Mouse (Mus musculus): ENCODE measurements around the gene Actl11.
A peak's percentile ranks its signal among the peaks of the same experiment; 100 is the strongest.

Actl11 gene

GRCm38 (mm10) chr9:107923021-107923420 is 5.2 kb upstream of the Actl11 start:
- peak in 1 of 2 experiments; percentile 51 for DNase-seq

DNA sequence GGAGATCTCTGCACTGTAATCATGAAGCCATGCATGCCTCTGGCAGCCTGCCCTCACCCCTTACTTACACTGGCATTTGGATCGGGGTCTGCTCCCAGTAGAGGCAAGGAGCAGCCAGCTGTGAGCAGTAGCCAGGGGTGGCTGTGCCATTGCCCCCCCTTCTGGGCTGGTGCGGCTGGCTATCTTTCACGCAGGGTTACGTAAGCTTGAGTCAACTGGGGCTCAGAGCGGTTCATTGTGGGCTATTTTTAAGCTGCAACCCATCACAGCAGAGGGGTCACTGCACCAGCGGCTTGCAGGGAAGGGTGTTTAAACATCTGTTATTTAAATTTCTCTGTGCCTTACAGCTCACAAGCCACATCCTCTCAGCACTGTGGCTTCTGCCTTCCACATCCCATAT is 4.3 kb upstream of the Actl11 start:
- peak; percentile 26 to 28 for DNase-seq

DNA sequence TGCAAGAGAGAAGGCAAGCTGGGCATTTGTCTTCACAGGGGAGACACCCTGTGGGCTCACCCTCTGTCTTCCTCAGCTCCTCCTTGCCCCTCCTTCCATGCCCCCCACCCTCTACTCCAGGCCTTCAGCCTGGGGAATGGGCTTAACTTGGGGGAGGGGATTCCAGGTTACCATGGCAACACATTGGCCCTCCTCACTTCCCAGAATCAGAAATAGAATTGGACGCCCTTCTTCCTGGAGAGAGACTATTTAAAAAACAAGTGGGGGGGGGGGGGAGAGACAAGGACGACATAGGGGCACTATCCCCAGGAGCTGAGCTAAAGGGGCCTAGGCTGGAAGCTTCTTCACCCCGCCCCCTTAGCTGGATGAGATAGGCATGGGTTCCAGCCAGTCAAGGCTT is 3.0 kb upstream of the Actl11 start:
- no peak for DNase-seq

- no peak for DNase-seq
Observed at GRCm38 (mm10) chr9:107926920-107927420, 1.3 kb upstream of the Actl11 start.

- no peak for DNase-seq
Observed at GRCm38 (mm10) chr9:107927749-107928148, 520 bp upstream of the Actl11 start.

- no peak for DNase-seq
Observed at GRCm38 (mm10) chr9:107932221-107932620, 4.0 kb downstream of the Actl11 start.

- DNase-seq, result no peak
Observed at GRCm38 (mm10) chr9:107934146-107934545, 5.9 kb downstream of the Actl11 start.

DNA sequence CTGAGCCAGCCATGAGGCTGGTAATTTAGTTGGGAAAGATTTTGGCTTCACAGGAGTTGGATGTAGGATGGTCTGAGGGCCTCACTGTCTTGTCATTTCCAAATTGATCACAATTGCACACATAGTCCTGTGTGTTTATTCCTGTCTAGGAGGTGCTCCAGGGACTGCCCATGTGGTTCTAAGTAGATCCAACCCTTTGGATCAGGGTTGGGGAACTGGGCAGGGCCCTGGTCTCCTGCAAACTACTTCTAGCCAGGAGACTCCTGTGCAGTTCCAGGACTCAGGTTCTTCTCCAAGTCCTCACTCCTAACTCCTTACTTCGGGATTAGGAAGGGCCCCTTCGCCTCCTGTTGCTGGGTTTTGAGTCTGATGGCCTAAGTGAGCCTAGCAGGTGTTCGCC is 7.1 kb downstream of the Actl11 start, which contains the start of gene Camkv:
TSS of gene Camkv (plus strand) at position 301 of the 400 bp plus-strand sequence.
- no peak for DNase-seq

- DNase-seq, result no peak
Observed at GRCm38 (mm10) chr9:107935790-107936214, 7.5 kb downstream of the Actl11 start.

GRCm38 (mm10) chr9:107936215-107936822 is 8.1 kb downstream of the Actl11 start:
- no peak for DNase-seq

DNA sequence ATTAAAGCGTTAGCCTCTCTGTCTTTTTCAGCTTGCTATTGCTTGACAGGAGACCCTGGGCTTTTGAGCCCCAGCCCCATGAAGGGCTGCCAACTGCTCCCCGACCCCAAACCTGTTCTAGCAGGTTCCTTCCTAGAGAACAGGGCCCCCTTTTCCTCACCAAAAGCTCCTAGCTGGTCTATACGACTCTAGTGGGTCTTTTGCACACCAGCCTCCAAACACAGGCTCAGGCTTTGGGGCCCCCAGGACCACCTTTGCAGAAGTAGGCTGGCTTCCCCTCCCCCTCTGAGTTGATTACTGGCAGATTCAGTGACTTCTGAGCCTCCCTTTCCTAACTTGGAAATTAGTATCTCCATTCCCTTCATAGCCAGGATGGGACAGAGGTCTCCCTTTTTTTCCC is 8.6 kb downstream of the Actl11 start:
- no peak for DNase-seq

DNA sequence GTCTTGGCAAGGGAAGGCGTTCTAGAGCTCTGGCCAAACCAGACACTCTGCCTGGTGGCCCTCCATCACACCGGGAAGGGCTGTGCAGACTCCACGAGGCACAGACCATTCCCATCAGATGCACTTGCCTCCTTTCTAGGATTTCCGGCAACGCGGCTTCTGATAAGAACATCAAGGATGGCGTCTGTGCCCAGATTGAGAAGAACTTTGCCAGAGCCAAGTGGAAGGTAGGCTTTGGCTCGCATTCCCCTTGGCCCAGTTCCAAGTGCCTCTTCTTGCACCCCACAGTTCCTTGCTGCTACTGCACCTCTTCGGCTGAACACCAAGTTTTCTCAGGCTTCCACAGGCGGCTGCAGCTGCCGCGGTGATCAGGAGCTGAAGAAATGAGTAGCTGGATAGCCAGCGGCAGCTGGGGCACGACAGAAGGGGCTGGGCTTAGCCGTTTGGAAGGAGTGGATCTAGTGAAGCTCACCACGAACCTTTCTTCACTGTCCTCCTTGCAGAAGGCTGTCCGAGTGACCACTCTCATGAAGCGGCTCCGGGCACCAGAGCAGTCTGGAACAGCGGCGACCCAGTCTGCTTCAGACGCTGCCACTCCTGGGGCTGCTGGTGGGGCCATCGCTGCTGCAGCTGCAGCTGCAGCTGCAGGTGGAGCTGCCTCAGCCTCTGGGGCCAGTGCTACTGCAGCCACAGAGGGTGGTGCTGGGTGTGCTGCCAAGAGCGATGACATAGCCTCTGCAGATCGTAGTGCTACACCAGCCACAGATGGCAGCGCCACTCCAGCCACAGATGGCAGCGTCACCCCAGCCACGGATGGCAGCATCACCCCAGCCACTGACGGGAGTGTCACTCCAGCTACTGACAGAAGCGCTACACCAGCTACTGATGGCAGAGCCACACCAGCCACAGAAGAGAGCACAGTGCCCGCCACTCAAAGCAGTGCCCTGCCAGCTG is 19.2 kb downstream of the Actl11 start:
- no peak for DNase-seq

DNA sequence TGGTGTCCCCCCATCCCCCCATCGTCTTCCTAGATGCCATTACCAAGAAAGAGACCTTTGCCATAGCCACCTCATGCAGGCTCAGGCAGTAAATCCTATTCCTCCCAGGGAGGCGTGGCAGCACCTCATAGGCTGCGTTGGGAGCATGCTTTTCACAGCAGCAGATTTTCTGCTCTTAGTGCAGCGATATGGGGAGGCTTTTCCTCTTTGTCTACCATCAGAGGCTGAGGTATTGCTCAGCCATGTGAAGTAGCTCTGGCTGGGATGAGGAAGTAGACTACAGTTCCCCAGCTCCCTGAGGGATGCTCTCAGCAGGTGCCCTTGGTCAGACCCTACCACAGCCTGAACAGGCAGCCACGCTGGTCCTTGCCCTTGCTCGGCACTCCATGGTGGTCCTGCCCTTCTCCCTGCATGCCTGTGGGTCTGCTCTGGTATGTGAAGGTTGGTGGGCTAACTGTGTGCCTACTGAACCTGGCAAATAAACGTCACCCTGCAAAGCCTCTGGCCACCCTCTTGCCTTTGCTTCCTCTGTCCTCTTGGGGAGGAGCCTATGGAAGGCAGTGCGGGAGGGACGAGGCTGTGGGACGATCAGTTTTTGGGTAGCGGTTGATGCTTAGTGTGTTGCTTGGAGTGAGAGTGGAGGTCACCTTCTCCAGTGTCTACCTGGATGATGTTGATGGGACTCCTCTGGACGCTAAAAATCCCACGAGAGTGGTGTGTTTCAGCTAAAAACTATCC is 21.1 kb downstream of the Actl11 start:
- DNase-seq, result no peak

DNA sequence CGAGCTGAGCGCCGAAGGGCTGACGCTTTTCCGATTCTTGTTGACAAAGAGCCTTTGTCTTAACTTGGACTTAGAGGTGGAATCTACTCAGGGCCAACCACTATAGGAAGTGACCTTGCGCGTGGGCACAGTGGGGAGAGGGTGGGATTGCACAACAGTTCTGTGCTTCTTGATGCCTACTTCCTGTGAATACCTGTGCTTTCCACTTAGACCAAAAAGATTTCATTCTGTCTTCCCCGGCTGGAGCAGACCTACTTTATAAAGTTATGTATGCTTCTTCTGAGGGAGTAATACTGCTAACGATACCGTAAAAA is 21.6 kb downstream of the Actl11 start, which contains the start of gene Traip:
TSS of gene Traip (plus strand) at position 215 of the 314 bp plus-strand sequence.
- DNase-seq, result no peak

DNA sequence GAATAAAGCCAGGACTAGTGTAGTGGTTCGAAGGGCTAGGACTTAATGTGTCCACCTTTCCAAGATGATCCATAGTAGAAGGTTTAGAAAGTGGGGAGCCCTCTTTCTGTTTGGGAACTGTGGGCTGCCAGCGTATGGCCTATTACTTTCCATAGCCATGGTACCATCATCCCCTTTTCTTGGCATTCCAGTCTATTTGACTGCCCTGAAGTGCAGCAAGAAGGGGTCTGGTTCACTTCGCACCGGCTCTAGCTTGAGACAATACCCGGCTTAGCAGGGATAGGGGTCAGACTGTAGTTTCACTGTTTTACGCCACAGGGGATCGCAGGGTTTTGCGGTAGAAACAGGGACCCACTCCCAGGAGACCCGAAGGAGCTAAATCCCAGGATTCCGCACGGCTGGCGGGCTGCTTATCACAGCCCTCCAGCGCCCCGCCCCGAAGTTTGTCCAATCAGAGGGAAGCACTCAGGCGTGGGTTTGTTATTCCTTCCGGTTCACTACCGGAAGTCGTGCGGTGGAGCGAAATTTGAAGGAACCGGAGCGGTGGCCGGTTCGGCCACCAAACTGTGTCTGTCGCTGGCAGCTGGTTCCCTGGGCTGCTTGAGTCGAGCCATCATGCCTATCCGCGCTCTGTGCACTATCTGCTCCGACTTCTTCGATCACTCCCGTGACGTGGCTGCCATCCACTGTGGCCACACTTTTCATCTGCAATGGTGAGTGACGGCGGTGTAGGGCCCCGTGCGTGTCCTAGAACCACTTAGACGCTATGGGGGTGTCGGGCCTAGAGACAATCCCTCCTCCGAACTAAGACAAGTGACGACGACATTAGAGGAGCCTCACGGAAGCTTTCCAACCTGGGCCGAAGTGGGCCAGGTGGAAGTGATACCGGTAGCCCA is 22.4 kb downstream of the Actl11 start:
- DNase-seq, result peak; percentile 92 to 95

DNA sequence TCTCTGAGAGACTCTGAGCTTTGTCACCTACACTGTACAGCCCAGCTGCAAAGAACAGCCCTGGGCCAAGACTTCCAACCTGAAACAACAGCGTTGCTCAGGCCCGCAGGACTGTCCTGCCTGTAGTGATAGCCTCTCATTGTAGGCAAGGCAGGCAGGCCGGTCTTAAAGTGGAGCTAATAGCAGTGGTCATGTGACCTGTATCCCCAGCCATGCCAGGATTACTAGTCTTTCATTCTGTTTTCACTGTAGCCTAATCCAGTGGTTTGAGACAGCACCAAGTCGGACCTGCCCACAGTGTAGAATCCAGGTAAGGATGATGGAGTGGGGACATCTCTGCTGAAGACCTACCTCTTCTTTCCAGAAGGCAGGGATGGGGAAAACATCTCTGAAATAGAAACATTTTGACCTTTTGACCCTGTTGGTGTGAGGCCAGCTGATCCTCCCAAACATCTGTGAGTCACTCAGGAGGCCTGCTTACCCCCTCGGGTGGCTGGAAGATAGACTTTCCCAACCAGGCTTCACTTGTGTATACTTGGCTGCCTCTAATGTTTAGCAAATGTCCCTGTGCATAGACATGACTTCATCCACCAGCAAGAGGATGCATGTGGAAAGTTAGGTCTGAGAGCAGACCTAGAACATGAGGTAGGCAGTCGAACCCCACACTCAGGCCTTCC is 27.5 kb downstream of the Actl11 start:
- DNase-seq, result no peak

GRCm38 (mm10) chr9:107957141-107957540 is 28.9 kb downstream of the Actl11 start:
- DNase-seq, result no peak

GRCm38 (mm10) chr9:107959896-107960295 is 31.6 kb downstream of the Actl11 start:
- DNase-seq, result no peak

- DNase-seq, result no peak
Observed at GRCm38 (mm10) chr9:107960928-107961327, 32.7 kb downstream of the Actl11 start.

- no peak for DNase-seq
Observed at GRCm38 (mm10) chr9:107961351-107961762, 33.1 kb downstream of the Actl11 start.

- no peak for DNase-seq
Observed at GRCm38 (mm10) chr9:107961881-107962280, 33.6 kb downstream of the Actl11 start.
